Mouse (Mus musculus) midbrain, embryonic 11.5 days (tissue): ENCODE results near the gene Iqck. TPM values are rescaled to one million over a fixed set of nuclear protein-coding genes. Genes with fewer than 3 reads are reported as not detected.

Experiments used
- ATAC-seq: fragments of 200-750 bp; cut with Nextera tagmentation; 2 replicates; pipeline ENCODE4 v1.8.0; 2017; ENCODE audit warnings: moderate TSS enrichment, moderate library complexity; ENCODE audit not compliant: low FRiP score
- DNase-seq: peaks from one replicate; pipeline ENCODE4 v3.0.0; 2015; ENCODE audit warnings: low spot score; ENCODE audit errors: missing footprints
- H3K27ac ChIP-seq: fragments of 300-500 bp; sonication (generic); 2 replicates; pipeline ENCODE4 v1.5.1; 2014; ENCODE audit warnings: low read depth, low read length
- H3K27me3 ChIP-seq: fragments of 300-500 bp; sonication (generic); 2 replicates; pipeline ENCODE4 v1.6.1; 2014; ENCODE audit warnings: mild to moderate bottlenecking, low read length, moderate library complexity, mixed read lengths; ENCODE audit not compliant: control insufficient read depth, insufficient read depth
- H3K36me3 ChIP-seq: fragments of 300-500 bp; sonication (generic); 2 replicates; pipeline ENCODE4 v1.6.1; 2014; ENCODE audit warnings: mild to moderate bottlenecking, low read length, moderate library complexity, mixed read lengths; ENCODE audit not compliant: control insufficient read depth, insufficient read depth
- H3K4me1 ChIP-seq: fragments of 300-500 bp; sonication (generic); 2 replicates; pipeline ENCODE4 v1.6.1; 2014; ENCODE audit warnings: low read length; ENCODE audit not compliant: control insufficient read depth, insufficient read depth
- H3K4me2 ChIP-seq: fragments of 300-500 bp; sonication (generic); 2 replicates; pipeline ENCODE4 v1.6.1; 2014; ENCODE audit warnings: mild to moderate bottlenecking, moderate library complexity
- H3K4me3 ChIP-seq: fragments of 300-500 bp; sonication (generic); 2 replicates; pipeline ENCODE4 v1.5.1; 2014; ENCODE audit warnings: low read depth, low read length
- H3K9ac ChIP-seq: fragments of 300-500 bp; sonication (generic); 2 replicates; pipeline ENCODE4 v1.6.1; 2014; ENCODE audit warnings: low read length
- H3K9me3 ChIP-seq: fragments of 300-500 bp; sonication (generic); 2 replicates; pipeline ENCODE4 v1.6.1; 2016; ENCODE audit warnings: low read length; ENCODE audit not compliant: control insufficient read depth
- WGBS: fragments of 180-500 bp; shearing (Covaris S2); extraction: QIAGEN DNeasy Blood & Tissue Kit; methylation state at CpG from one replicate; pipeline ENCODE4 v1.1.7; 2014; 5-methylcytosine and 5-hydroxymethylcytosine counted together
- polyA plus RNA-seq: library from polyadenylated mRNA; unstranded; fragments of >200 nt; fragmentation: Nextera tagmentation; extraction: Ambion mirVana; gene quantifications from 2 replicates; pipeline ENCODE4 v1.2.1, GENCODE M21; 2014

Iqck gene
- polyA plus RNA-seq, 1 experiment from 2014 or later, result 3.2 TPM

- Histone ChIP-seq H3K4me2 (no peak overlapping the region), H3K9ac (no peak overlapping the region), H3K4me3 (no peak overlapping the region), H3K27ac (no peak overlapping the region), H3K36me3 (no peaks in the 10 kb centered on the region; the same call in 1 of the 2 replicates), H3K27me3 (no peaks in the 10 kb centered on the region), H3K9me3 (no peaks in the 10 kb centered on the region), H3K4me1 (peaks cover 4% of the 10 kb centered on the region; the same call in 1 of the 2 replicates)
- DNase-seq, result no peak
- ATAC-seq, result no peak
- 84% methylated on average over 7 of the region's 7 CpGs for WGBS
Observed at GRCm38 (mm10) chr7:118821356-118821755, 34.2 kb upstream of the Iqck start.

- WGBS, result 92% methylated on average over 12 of the region's 12 CpGs
Observed at GRCm38 (mm10) chr7:118821887-118822556, 33.5 kb upstream of the Iqck start.

DNA sequence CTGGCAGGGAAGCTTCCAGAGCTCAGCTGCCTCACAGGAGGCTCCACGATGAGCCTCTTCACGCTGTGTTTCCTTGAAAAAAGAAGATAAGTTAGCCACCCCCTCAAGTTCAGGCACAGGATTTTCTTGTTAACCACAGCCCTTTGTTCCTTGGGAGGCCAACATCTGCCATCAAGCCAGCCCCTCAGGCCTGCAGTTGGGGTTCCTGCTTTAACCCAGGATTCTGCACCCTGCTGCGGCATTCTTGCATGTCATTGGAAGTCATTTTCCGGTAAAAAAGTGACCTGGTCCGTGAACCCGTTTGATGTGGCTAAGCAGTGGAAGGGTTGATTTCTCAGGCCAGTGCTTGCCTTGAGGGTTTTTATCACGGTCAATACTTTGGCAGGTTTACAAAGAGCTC is 31.1 kb upstream of the Iqck start:
- H3K27ac ChIP-seq, result no peak overlapping the region
- peaks cover 13% of the 10 kb centered on the region for H3K4me1 ChIP-seq
- 60% methylated on average over 7 of the region's 7 CpGs for WGBS
- DNase-seq, result no peak
- H3K36me3 ChIP-seq, result no peaks in the 10 kb centered on the region
- no peaks in the 10 kb centered on the region for H3K9me3 ChIP-seq
- no peak overlapping the region for H3K9ac ChIP-seq
- ATAC-seq, result no peak
- H3K4me3 ChIP-seq, result no peak overlapping the region
- no peaks in the 10 kb centered on the region for H3K27me3 ChIP-seq
- no peak overlapping the region for H3K4me2 ChIP-seq

More at GRCm38 (mm10) chr7:118821887-118822556, 33.5 kb upstream of the Iqck start:
- H3K36me3 ChIP-seq, result no peaks in the 10 kb centered on the region; the same call in 1 of the 2 replicates
- no peak overlapping the region for H3K4me3 ChIP-seq
- H3K9ac ChIP-seq, result no peak overlapping the region
- H3K4me2 ChIP-seq, result no peak overlapping the region
- H3K4me1 ChIP-seq, result peaks cover 4% of the 10 kb centered on the region; the same call in 1 of the 2 replicates
- no peaks in the 10 kb centered on the region for H3K9me3 ChIP-seq
- no peak for ATAC-seq
- H3K27ac ChIP-seq, result no peak overlapping the region
- no peak for DNase-seq
- no peaks in the 10 kb centered on the region for H3K27me3 ChIP-seq

DNA sequence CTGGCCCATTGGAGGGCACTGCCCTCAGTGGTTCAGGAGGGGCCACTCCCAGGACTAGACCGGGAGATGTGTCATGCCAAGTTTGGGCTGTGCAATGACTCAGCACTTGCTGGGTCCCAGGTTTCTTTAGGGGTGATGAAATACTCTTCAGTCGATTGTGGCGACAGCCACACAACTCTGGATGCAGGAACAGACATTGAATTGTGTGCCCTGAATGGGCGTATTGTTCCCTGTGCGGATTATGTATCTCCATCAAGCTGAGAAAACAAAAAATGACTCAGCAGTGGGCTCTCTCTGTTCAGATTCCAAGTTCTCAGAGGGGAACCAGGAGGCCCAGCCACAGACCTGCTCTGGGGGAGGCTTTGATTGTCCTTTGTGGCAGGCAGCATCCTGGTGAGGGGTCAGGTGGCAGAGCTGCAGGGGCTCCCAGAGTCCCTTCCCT is 27.6 kb upstream of the Iqck start:
- no peak overlapping the region for H3K4me2 ChIP-seq
- peak; percentile 41 for ATAC-seq
- no peak overlapping the region for H3K27ac ChIP-seq
- H3K9me3 ChIP-seq, result no peaks in the 10 kb centered on the region
- no peak for DNase-seq
- no peaks in the 10 kb centered on the region for H3K36me3 ChIP-seq
- 38% methylated on average over 5 of the region's 5 CpGs for WGBS
- H3K4me1 ChIP-seq, result peaks cover 13% of the 10 kb centered on the region
- H3K4me3 ChIP-seq, result no peak overlapping the region
- no peak overlapping the region for H3K9ac ChIP-seq
- no peaks in the 10 kb centered on the region for H3K27me3 ChIP-seq

GRCm38 (mm10) chr7:118837901-118838300 is 17.7 kb upstream of the Iqck start:
- DNase-seq, result peak; percentile 72
- H3K4me1 ChIP-seq, result no peaks in the 10 kb centered on the region
- no peak overlapping the region for H3K4me3 ChIP-seq
- H3K9ac ChIP-seq, result no peak overlapping the region
- no peaks in the 10 kb centered on the region for H3K27me3 ChIP-seq
- 92% methylated on average over 5 of the region's 5 CpGs for WGBS
- H3K36me3 ChIP-seq, result peaks cover 7% of the 10 kb centered on the region
- H3K4me2 ChIP-seq, result no peak overlapping the region
- H3K27ac ChIP-seq, result no peak overlapping the region
- no peaks in the 10 kb centered on the region for H3K9me3 ChIP-seq
- no peak for ATAC-seq

DNA sequence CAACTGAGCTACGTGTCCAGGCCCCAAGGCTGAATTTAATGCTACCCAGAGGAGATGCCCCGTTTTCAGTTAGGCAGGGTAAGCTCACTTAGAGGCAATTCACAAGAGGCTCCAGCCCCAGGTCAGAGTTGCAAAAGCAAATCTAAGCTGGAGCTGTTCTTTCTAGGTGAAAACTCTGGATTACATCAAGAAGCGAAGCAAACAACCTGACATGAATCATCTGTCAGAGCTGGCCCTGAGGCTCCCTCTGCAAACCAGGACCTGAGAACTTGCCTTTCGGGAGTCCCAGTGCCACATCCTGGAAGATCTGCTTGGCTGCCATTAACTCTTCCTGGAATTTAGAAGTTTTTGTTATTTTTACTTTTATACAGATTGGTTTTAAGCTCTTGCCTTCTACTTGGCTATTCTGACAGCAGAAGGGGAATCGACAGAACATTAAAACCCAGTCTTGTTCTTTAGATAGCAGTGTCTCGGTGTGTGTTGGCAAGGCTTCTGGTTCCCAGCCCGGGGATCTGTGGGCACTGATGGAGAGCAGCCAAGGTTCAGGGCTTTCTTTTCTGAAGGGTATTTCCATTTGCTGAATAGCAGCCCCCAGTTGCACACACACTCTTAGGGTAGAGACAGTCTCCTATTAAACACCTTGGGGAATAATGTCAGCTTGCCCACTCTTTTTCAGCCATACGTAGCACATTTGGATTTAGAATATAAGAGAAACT is 14.4 kb upstream of the Iqck start:
- H3K9me3 ChIP-seq, result no peaks in the 10 kb centered on the region
- no peak overlapping the region for H3K9ac ChIP-seq
- H3K27ac ChIP-seq, result no peak overlapping the region
- peaks cover 29% of the 10 kb centered on the region for H3K36me3 ChIP-seq
- no peak overlapping the region for H3K4me3 ChIP-seq
- H3K4me2 ChIP-seq, result no peak overlapping the region
- 90% methylated on average over 8 of the region's 8 CpGs for WGBS
- H3K27me3 ChIP-seq, result no peaks in the 10 kb centered on the region
- DNase-seq, result peak; percentile 78
- no peaks in the 10 kb centered on the region for H3K4me1 ChIP-seq
- ATAC-seq, result no peak

- Histone ChIP-seq H3K9me3 (no peaks in the 10 kb centered on the region), H3K27me3 (no peaks in the 10 kb centered on the region), H3K4me3 (no peak overlapping the region), H3K36me3 (peaks cover 32% of the 10 kb centered on the region), H3K4me2 (no peak overlapping the region), H3K27ac (no peak overlapping the region), H3K9ac (no peak overlapping the region), H3K4me1 (no peaks in the 10 kb centered on the region)
- ATAC-seq (no peak), DNase-seq (peak; percentile 65)
- WGBS, result 79% methylated on average over 1 of the region's 1 CpGs
Observed at GRCm38 (mm10) chr7:118841796-118842195, 13.8 kb upstream of the Iqck start.

DNA sequence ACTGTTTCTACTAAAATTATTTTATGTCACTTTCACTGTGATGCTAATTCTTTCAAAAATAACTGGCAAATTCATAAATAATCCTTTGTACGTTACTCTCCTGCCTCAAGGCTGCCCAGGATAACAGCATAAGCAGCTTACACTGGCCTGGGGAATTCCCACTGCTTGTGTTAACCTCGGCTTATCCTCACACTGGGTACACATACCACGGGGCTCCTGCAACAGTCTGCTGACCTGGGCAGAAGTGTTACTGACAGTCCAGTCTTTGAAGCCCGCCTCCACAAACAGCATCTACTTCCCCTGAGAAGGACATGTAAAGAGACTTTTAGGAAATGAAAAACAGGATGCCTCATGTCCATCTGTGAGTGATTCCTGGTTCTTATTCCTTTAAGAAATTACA is 12.6 kb upstream of the Iqck start:
- H3K4me2 ChIP-seq, result no peak overlapping the region
- DNase-seq, result no peak
- no peak for ATAC-seq
- no peaks in the 10 kb centered on the region for H3K27me3 ChIP-seq
- no peak overlapping the region for H3K9ac ChIP-seq
- no peak overlapping the region for H3K27ac ChIP-seq
- H3K4me3 ChIP-seq, result no peak overlapping the region
- H3K36me3 ChIP-seq, result peaks cover 36% of the 10 kb centered on the region
- WGBS, result 84% methylated on average over 4 of the region's 4 CpGs
- H3K4me1 ChIP-seq, result no peaks in the 10 kb centered on the region
- no peaks in the 10 kb centered on the region for H3K9me3 ChIP-seq

GRCm38 (mm10) chr7:118845141-118845540 is 10.4 kb upstream of the Iqck start:
- no peaks in the 10 kb centered on the region for H3K9me3 ChIP-seq
- H3K4me2 ChIP-seq, result no peak overlapping the region
- no peak overlapping the region for H3K9ac ChIP-seq
- H3K27ac ChIP-seq, result no peak overlapping the region
- H3K4me3 ChIP-seq, result no peak overlapping the region
- WGBS, result 91% methylated on average over 5 of the region's 5 CpGs
- DNase-seq (peak; percentile 17), ATAC-seq (no peak)
- H3K4me1 ChIP-seq, result no peaks in the 10 kb centered on the region
- H3K27me3 ChIP-seq, result no peaks in the 10 kb centered on the region
- peaks cover 40% of the 10 kb centered on the region for H3K36me3 ChIP-seq
